Mouse (Mus musculus): ENCODE measurements at regions not wholly inside any gene's neighbourhood (a gene's known extent, or its start where the extent isn't known, plus 50 kb on each side); places are given as distances from the start of the nearest gene placed in this dataset.

- H3K9ac ChIP-seq, result no peak overlapping the region
- H3K27me3 ChIP-seq, result no peaks in the 10 kb centered on the region
- no peaks in the 10 kb centered on the region for H3K9me3 ChIP-seq
- no peak for ATAC-seq (ENCODE audit: insufficient number of reproducible peaks, low FRiP score, low TSS enrichment, low read depth)
- H3K4me3 ChIP-seq, result 0 out of 2 replicates have a peak overlapping the region, but pooled peaks have one; percentile 3
- H3K27ac ChIP-seq, result no peak overlapping the region
- WGBS, result 58% methylated on average over 13 of the region's 13 CpGs
- peak overlapping the region; percentile 8; the same call in 1 of the 2 replicates for H3K4me2 ChIP-seq
- H3K36me3 ChIP-seq, result no peaks in the 10 kb centered on the region
- H3K4me1 ChIP-seq, result no peaks in the 10 kb centered on the region
Observed at GRCm38 (mm10) chr4:37034200-37034599, 82.7 kb upstream of the Lingo2 start.

Measured in limb, embryonic 15.5 days (tissue).